Mouse (Mus musculus): ENCODE results near the gene Ficd. TPM values are rescaled to one million over a fixed set of nuclear protein-coding genes. Genes with fewer than 3 reads are reported as not detected.
"Not testable (repeated sequence)": the region's sequence is repeated elsewhere in the genome, so short reads cannot be mapped to it uniquely, and the experiment has no call there.

Ficd gene
- polyA plus RNA-seq, 1 experiment = 1.2 TPM

DNA sequence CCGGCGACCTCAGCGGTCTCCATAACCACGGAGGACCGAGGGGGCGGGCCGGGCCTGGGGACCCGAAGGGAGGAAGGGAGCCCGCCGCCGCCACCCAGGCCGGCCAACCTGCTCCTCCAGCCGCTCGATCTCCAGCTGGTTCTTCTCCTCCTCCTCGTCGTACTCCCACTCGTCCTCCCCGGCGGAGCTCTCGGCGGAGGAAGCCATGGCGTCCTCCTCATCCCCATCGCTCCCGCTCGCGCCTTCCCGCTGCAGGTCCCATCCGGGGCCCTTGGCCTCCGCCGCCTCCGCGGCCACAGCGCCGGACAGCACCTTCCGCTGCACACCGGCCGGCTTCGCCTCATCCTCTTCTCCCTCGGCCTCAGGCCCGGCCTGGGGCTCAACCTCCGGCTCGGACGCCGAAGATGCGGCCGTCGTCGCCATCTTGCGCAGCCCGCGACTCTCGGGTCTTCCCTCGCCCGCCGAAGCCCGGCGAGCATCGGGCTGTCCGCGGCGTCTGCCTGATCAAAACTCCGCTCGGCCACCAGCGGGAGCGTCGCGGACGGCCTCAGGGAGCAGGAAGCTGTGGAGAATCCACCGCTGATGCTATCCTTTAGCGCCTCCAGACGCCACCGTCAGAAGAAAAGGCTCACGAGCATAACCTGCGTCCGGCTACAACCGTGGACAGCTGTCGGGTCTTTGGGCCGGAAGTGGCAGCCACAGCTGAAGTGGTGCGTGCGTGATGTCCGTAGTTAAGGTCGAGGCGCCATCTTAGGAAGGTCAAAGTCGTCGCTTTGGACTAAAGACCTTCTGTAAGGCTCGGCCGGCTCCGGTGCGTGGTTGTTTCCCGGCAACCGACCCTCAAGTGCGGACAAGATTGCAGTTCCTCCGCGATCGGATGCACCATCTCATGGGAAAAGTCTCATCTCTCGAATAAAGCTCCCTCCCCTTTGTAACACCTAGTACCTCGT, 35.9 kb downstream of the Ficd start:
- no peaks in the 10 kb centered on the region for H3K9me3 ChIP-seq
- H3K27me3 ChIP-seq (replicated peaks) = no peaks in the 10 kb centered on the region
- H3K4me1 ChIP-seq = peaks cover 65% of the 10 kb centered on the region
- peaks cover 50% of the 10 kb centered on the region for H3K36me3 ChIP-seq (replicated peaks; ENCODE audit: low read length)
- TF ChIP-seq FLI1 (IDR thresholded peaks at IDR 0.05; ENCODE audit: low read length) (peak; percentile 85), GATA1 (IDR thresholded peaks at IDR 0.05; ENCODE audit: borderline replicate concordance, low read length) (no peak)
- peak overlapping the region; percentile 99 for H3K4me3 ChIP-seq (replicated peaks)

DNA sequence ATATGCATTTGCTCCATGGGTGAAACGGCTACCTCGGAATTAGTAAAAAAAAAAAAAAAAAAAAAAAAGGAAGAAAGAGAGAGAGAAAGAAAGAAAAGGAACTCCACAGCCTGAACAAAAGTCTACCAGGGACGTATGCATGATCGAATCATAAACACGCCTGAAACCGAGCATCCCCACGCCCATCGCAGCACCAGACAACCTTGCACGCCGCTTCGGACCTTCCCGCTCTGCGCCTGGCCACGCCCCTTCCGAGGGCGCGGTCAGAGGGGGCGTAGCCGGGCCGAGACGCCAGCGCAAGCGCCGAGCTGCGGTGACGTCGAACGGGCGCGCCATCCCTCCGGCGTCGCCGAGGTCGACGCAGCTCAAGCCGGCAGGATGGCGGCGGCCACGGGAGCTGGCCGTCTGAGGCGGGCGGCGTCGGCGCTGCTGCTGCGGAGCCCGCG, 36.9 kb downstream of the Ficd start, which contains the start of the genes Sart3 and Iscu:
Gene Sart3 (minus strand): TSS at position 61 of the 446 bp plus-strand sequence.
Gene Iscu (plus strand): TSS at position 299 of the 446 bp plus-strand sequence.
- Histone ChIP-seq H3K36me3 (replicated peaks; ENCODE audit: low read length) (peaks cover 51% of the 10 kb centered on the region), H3K4me3 (replicated peaks) (peak within 1 kb of the TSS; percentile 99), H3K4me1 (peaks cover 60% of the 10 kb centered on the region), H3K27me3 (replicated peaks) (no peaks in the 10 kb centered on the region), H3K9me3 (no peaks in the 10 kb centered on the region)
- peak; percentile 51; the same call in 1 of the 2 replicates for TF ChIP-seq FLI1 (IDR thresholded peaks at IDR 0.05; ENCODE audit: low read length)
- TF ChIP-seq GATA1 (IDR thresholded peaks at IDR 0.05; ENCODE audit: borderline replicate concordance, low read length) = no peak

DNA sequence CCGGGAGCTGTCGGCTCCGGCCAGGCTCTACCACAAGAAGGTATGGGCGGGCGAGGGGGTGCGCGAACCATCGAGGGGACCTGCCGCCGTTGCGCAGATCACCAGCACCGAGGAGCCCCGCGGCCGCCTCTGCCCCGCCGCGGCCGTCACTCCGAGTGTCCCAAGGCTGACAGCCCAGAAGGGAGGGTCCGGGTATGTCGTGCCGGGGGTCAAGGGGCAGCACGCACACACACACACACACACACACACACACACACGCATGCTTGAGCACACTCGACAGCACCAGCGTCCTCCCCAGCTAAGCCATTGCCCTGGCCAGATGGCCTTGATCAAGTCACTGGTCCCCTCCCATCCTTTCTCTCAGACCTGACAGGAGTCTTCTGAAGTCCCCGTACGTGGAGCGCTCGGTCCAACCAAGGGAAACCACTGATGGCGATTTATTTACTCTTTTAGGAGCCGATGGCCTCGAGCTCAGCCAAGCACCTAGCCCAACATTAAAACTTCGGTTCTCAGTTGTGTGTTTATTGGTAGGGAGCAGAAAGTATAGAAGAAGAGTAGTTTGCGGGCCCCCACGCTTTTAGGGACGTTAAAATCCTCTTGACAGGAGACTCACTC, 37.4 kb downstream of the Ficd start:
- peak overlapping the region; percentile 99 for H3K4me3 ChIP-seq (replicated peaks)
- H3K9me3 ChIP-seq = no peaks in the 10 kb centered on the region
- H3K4me1 ChIP-seq = peaks cover 54% of the 10 kb centered on the region
- H3K27me3 ChIP-seq (replicated peaks) = no peaks in the 10 kb centered on the region
- H3K36me3 ChIP-seq (replicated peaks; ENCODE audit: low read length) = peaks cover 50% of the 10 kb centered on the region
- no peak for TF ChIP-seq GATA1 (IDR thresholded peaks at IDR 0.05; ENCODE audit: borderline replicate concordance, low read length)
- TF ChIP-seq FLI1 (IDR thresholded peaks at IDR 0.05; ENCODE audit: low read length) = no peak

DNA sequence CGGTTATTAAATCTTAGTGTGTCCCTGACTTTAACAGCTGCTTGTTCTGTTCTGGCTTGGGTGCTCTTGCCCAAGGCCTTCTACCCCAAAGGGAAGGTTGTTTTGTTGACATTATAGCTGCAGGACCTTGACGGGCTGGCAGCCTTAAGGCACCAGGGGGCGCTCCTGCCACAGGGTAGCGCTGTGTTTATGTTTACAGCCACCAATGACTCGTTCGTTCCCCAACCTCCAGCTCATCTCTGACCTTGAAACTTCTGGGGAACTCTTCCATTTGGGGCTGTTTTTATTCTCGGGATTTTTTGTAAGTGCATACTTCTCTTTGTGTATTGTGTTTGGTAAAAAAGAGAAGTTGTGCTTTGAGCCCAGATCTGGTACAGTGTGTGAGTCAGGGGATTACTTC, 38.1 kb downstream of the Ficd start:
- Histone ChIP-seq H3K4me1 (peaks cover 48% of the 10 kb centered on the region), H3K4me3 (replicated peaks) (peak overlapping the region; percentile 99), H3K27me3 (replicated peaks) (no peaks in the 10 kb centered on the region), H3K36me3 (replicated peaks; ENCODE audit: low read length) (peaks cover 49% of the 10 kb centered on the region), H3K9me3 (no peaks in the 10 kb centered on the region)
- no peak for TF ChIP-seq FLI1 (IDR thresholded peaks at IDR 0.05; ENCODE audit: low read length)
- no peak for TF ChIP-seq GATA1 (IDR thresholded peaks at IDR 0.05; ENCODE audit: borderline replicate concordance, low read length)

DNA sequence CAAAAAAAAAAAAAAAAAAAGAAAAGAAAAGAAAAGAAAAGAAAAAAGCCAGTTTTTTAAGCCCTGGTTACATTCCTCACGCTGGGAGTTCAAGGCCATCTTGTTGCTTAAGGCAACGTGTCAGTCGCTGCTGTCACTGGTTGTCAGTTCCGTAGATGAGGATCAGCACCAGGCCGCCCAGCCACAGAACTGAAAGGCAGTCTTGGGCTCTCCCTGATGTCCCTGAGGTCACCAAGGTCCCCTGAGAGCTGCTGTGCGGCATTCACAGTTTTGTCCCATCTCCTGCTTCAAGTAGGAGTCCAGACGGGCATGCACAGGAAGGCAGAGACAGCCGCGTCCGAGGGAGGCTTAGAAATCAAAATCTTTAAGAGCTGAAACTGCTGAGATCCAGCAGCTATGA, 40.0 kb downstream of the Ficd start:
- Histone ChIP-seq H3K9me3 (no peaks in the 10 kb centered on the region), H3K4me1 (peaks cover 28% of the 10 kb centered on the region), H3K27me3 (replicated peaks) (peaks cover 12% of the 10 kb centered on the region), H3K36me3 (replicated peaks; ENCODE audit: low read length) (peaks cover 47% of the 10 kb centered on the region), H3K4me3 (replicated peaks) (no peak overlapping the region)
- TF ChIP-seq FLI1 (IDR thresholded peaks at IDR 0.05; ENCODE audit: low read length) = no peak
- TF ChIP-seq GATA1 (IDR thresholded peaks at IDR 0.05; ENCODE audit: borderline replicate concordance, low read length) = no peak

DNA sequence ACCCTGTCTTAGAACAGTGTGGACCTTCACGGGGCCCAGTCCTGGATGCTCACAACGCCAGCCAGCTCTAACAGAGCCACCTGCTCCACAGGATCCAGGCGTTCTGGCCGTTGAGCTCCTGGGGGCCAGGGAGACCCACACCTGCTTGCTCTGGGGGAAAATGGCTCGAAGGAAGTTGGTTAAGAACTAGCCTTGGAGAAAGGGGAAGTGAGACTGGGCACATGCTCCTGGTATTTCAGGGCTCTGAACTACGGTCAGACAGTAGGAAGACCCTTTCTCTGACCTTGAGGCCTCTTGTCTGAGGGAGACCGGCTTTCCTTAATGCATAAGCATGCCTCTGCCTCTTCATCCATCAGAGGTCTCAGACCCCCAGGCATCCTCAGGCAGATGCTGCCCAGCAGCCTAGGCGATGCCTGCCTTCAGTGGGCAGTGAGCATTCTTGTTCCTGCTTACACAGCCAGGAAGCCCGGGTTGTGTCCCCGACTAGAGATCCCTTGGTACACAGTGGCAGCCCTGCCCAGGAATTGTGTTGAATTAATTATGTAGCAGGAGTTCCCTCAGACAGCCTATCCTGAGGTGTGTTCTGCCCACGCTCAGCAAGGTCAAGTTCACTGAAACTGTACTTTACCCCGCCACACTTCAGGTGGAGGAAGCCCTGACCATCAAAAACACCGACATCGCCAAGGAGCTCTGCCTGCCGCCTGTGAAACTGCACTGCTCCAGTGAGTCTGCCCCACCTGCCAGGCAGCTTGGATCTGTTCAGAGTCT, 40.7 kb downstream of the Ficd start:
- no peak for TF ChIP-seq FLI1 (IDR thresholded peaks at IDR 0.05; ENCODE audit: low read length)
- TF ChIP-seq GATA1 (IDR thresholded peaks at IDR 0.05; ENCODE audit: borderline replicate concordance, low read length) = no peak
- Histone ChIP-seq H3K27me3 (replicated peaks) (peaks cover 19% of the 10 kb centered on the region), H3K4me3 (replicated peaks) (peak overlapping the region; percentile 40), H3K4me1 (peaks cover 26% of the 10 kb centered on the region), H3K9me3 (no peaks in the 10 kb centered on the region), H3K36me3 (replicated peaks; ENCODE audit: low read length) (peaks cover 47% of the 10 kb centered on the region)

DNA sequence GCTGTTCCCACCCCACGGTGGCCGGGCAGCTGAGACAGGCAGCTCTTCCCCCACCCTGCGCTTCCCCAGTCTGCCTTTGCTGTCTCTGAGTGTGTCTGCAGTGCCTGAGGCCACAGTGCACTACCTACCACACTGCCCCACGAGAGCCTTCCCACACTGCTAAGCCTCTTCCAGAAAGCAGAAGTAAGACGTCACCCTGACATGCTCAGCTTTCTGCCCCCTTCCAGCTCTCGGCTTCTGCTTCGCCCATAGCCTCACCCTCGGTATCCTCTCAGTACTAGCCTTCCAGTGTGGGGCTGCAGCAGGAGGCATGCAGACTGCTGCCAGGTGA, 41.3 kb downstream of the Ficd start:
- Histone ChIP-seq H3K4me1 (peaks cover 26% of the 10 kb centered on the region), H3K9me3 (no peaks in the 10 kb centered on the region), H3K36me3 (replicated peaks; ENCODE audit: low read length) (peaks cover 47% of the 10 kb centered on the region), H3K4me3 (replicated peaks) (peak overlapping the region; percentile 40), H3K27me3 (replicated peaks) (peaks cover 24% of the 10 kb centered on the region)
- TF ChIP-seq FLI1 (IDR thresholded peaks at IDR 0.05; ENCODE audit: low read length) (no peak), GATA1 (IDR thresholded peaks at IDR 0.05; ENCODE audit: borderline replicate concordance, low read length) (no peak)

DNA sequence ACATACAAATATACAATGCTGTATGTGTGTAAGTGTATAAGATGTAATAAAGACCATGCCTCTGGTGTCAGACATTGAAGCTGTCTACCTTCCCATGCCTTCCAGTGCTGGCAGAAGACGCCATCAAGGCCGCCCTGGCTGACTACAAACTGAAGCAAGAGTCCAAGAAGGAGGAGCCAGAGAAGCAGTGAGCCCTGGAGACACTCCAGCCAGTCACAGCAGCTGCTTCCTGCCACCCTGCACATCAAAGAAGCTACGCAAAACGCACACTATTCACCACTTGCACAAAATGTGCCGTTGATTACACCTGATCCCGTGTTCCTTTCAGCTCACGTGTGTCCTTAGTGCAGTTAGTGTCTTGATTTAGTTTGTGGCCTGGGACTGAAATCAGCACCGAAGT, 42.1 kb downstream of the Ficd start:
- peaks cover 29% of the 10 kb centered on the region for H3K27me3 ChIP-seq (replicated peaks)
- H3K4me1 ChIP-seq = peaks cover 22% of the 10 kb centered on the region
- not testable (repeated sequence) for H3K9me3 ChIP-seq; H3K4me3 ChIP-seq (replicated peaks)
- peaks cover 47% of the 10 kb centered on the region for H3K36me3 ChIP-seq (replicated peaks; ENCODE audit: low read length)

DNA sequence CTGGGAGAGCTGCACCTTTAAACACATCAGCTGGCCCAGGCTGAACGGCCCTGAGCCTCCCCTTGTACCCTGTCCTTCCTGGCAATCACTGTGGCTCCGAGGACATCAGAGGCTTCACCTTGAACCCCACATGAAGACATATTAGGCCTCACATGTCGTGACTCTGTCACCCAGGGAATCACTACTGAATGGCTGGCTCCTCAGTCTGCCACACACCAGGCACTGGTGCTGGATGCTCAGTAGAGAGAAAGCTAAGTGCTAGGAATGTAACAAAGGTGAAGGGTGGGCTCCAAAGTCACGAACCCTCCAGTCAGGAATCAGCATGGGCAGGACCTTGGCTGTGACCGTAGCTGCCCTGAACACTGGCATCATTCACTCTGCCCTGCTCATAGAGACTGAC, 44.0 kb downstream of the Ficd start:
- H3K4me3 ChIP-seq (replicated peaks) = no peak overlapping the region

More for the DNA sequence above, 44.0 kb downstream of the Ficd start:
- peaks cover 12% of the 10 kb centered on the region for H3K9me3 ChIP-seq
- peaks cover 8% of the 10 kb centered on the region; the same call in 1 of the 2 replicates for H3K4me1 ChIP-seq
- TF ChIP-seq GATA1 (IDR thresholded peaks at IDR 0.05; ENCODE audit: borderline replicate concordance, low read length) (no peak), FLI1 (IDR thresholded peaks at IDR 0.05; ENCODE audit: low read length) (no peak)
- H3K27me3 ChIP-seq (replicated peaks) = peaks cover 46% of the 10 kb centered on the region
- peaks cover 41% of the 10 kb centered on the region for H3K36me3 ChIP-seq (replicated peaks; ENCODE audit: low read length)

Data from megakaryocyte, embryonic 14.5 days (primary cell).